Mouse (Mus musculus): Measurements from ENCODE around the gene Gpx4.

Gene Gpx4

DNA sequence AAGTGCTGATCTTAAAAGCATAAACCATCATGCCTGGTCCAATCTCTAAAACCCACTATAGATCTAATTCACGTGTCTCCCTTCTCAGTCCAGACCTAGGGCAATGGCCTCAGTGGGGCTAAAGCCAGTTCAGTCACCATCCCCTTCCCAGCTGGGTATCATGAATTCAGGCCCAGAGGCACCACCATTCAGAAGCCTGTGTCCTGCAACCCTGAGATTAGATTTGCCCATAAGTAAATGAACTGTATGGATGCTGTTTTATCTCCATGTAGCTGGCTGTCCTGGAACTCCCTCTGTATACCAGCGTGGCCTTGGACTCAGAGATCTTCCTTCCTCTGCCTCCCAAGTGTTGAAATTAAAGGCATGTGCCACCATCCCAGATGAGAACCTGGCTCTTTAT, 56.1 kb downstream of the Gpx4 start:
- peak; percentile 8 for DNase-seq (ENCODE audit: low spot score)

DNA sequence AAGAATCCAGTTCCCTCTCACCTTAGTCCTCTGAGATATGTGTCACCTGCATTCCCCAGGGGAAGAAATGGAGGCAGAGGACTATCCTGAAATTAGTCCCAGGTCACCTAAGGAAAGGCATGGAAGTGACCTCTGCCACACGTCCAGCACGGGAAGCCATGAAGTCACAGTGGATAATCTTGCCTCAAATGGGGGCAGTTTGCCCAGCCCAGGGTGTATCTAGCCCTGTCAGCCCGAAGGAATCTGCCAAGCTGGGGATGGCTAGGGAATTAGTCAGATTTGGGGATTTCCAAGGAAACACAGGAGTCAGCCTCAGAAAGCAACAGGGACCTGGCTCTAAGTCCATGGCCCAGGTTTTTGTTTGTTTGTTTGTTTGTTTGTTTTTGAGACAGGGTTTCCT, 57.2 kb downstream of the Gpx4 start:
- DNase-seq (ENCODE audit: low spot score): no peak

DNA sequence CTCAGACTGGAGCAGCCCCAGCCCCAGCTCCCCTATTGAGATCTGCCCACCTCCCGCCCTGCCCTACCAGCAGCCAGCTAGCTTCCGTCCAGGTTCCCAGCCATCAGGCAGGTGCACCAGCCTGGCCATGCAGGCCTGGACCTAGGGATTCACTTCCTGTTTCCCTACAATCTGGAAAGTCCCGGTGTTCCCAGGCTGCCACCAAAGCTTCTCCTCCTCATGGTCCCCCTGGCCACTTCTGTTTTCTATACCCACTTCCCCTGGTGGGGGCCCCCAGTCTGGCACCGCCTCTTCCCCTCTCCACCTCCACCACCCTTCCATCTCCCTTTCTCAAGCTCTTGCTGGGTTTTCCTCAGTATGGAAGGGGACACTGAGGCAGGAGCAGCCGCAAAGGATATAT, 58.5 kb downstream of the Gpx4 start, which contains the start of gene Sbno2:
Gene Sbno2, minus strand, starts transcription at position 112 of the 400 bp plus-strand sequence.
- DNase-seq (ENCODE audit: low spot score): no peak

DNA sequence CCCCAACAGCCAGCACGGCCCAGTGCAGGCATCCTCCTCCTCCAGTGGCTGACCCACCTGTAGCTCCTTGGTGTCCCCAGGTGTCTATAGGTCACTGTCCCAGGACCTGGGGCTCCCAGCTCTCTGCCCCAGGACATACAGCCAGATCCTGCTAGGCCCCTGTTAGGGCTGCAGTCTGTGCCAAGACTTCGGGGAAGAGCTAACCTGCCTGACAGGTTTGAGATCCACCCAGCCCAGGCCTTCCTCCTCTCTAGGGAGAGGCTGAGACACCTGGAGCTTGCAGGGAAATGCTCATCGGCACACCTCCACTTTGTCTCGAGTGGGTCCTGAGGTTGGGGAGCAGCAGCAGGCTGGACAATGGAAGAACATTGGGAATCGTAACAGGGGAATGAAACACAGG, 59.0 kb downstream of the Gpx4 start:
- DNase-seq (ENCODE audit: low spot score): no peak
